ENCODE assay signal across 20 mouse cellular contexts in the genomic region with DNA sequence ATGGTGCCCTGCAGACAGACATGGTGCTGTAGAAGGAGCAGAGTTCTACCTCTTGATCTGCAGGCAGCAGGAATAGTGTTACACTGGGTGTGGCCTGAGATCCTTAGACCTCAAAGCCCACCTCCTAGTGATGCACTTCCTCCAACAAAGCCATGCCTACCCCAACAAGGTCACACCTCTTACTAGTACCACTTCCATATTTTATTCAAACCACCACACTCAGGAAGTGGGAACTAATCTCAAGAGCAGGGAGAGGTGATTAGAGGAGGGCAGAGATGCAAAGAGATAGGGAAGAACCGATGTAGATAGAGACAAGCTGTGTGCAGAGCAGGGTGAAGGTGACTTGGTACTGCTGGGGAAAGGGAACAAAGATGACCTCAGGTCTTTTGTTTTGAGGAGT.
A peak's percentile ranks its signal among the peaks of the same experiment; 100 is the strongest.
DNase-seq lines count a peak whose midpoint lies in the region; ATAC-seq lines count a peak whose summit lies in the region.
"Had no signal": no experiment of that assay in that cellular context is flagged by ENCODE, and none has a peak within 500 bp of the region (broad histone marks: within the 10 kb centered on the region; RNA-seq: fewer than 3 reads in every experiment).

No protein-coding gene starts in this region.

- peak; percentile 27 for DNase-seq in heart, adult 11 months
- no peak for DNase-seq in heart, postnatal 25 days (ENCODE audit: low spot score)
- DNase-seq in urinary bladder, postnatal 36 days (ENCODE audit: low spot score in 2 of 2) = no peak
- no peak for DNase-seq in layer of hippocampus, adult 11-12 months (ENCODE audit: low spot score)
- DNase-seq: adrenal gland, adult 8-10 months; adrenal gland, postnatal 25 days; B cell, adult 2 months; cerebellum, adult 11-12 months; cerebellum, adult 8-10 months; cerebellum, postnatal 10 days; cerebellum, postnatal 36 days; gastrocnemius, postnatal 25 days; heart, postnatal 36 days had no signal

- ATAC-seq in granulocyte monocyte progenitor cell, adult 5-6 weeks (replicated peaks; ENCODE audit: poor library complexity, severe bottlenecking) = peak; percentile 47
- ATAC-seq in monocyte, adult 5-6 weeks (replicated peaks; ENCODE audit: insufficient number of reproducible peaks, low FRiP score, low TSS enrichment, poor library complexity, severe bottlenecking) = 0 out of 2 replicates have a peak, but pooled peaks have one; percentile 27
- ATAC-seq: activated CD4-positive, CD25-positive, alpha-beta regulatory T cell, adult 4 months; forebrain, embryonic 15.5 days; hindbrain, postnatal 0 days; inflammation-experienced regulatory T-cells, adult 6 months; intestine, embryonic 16.5 days had no signal

- intact Hi-C loops in heart, postnatal 25 days (cut with DNase I) = loop anchor here (10.0 kb wide), 1 partner anchor 101 kb away; no protein-coding TSS in a partner anchor
